Mouse (Mus musculus): ENCODE measurements around the gene Hoxd12.

- TF ChIP-seq CTCF (IDR thresholded peaks at IDR 0.05; ENCODE audit: low read depth), result no peak
- TF ChIP-seq EP300 (IDR thresholded peaks at IDR 0.05; ENCODE audit: low read depth), result no peak
These were observed 14.2 kb downstream of the Hoxd12 start for GRCm38 (mm10) chr2:74688795-74689573.
